Mouse (Mus musculus): Measurements from ENCODE around the gene Rad9b. TPM values are rescaled to one million over a fixed set of nuclear protein-coding genes. Genes with fewer than 3 reads are reported as not detected.

Gene Rad9b
- polyA plus RNA-seq, 2 experiments: 9.7 to 17.3 TPM

- no peaks in the 10 kb centered on the region for H3K9me3 ChIP-seq (ENCODE audit: control insufficient read depth, low read length)
- DNase-seq (ENCODE audit: low spot score) (no peak), ATAC-seq (ENCODE audit: low FRiP score, low read depth) (no peak)
- peaks cover 7% of the 10 kb centered on the region; the same call in 1 of the 2 replicates for H3K4me1 ChIP-seq (ENCODE audit: control insufficient read depth, insufficient read depth, low read length)
- peak overlapping the region; percentile 74 for H3K9ac ChIP-seq (ENCODE audit: low read depth, low read length, severe bottlenecking)
- H3K36me3 ChIP-seq (ENCODE audit: control insufficient read depth, insufficient read depth, low read length): peaks cover 15% of the 10 kb centered on the region; the same call in 1 of the 2 replicates
- 19% methylated on average over 19 of the region's 19 CpGs for WGBS
- TF ChIP-seq POLR2A (IDR thresholded peaks at IDR 0.05; ENCODE audit: borderline replicate concordance, extremely low read depth, insufficient read depth, insufficient read length): no peak
- H3K4me2 ChIP-seq (replicated peaks; ENCODE audit: low read depth, low read length, severe bottlenecking): peak overlapping the region; percentile 67
- H3K27me3 ChIP-seq (ENCODE audit: control insufficient read depth, insufficient read depth, low read length): no peaks in the 10 kb centered on the region
- peak overlapping the region; percentile 79 for H3K4me3 ChIP-seq (replicated peaks; ENCODE audit: low read length)
- H3K27ac ChIP-seq (replicated peaks; ENCODE audit: low read depth, low read length): no peak overlapping the region
Measured at GRCm38 (mm10) chr5:122392227-122393004, 38.4 kb upstream of the Rad9b start.

- peak within 1 kb of the TSS; percentile 50; the same call in 1 of the 2 replicates for H3K27ac ChIP-seq (replicated peaks; ENCODE audit: low read depth, low read length)
- peak within 1 kb of the TSS; percentile 67 for H3K4me2 ChIP-seq (replicated peaks; ENCODE audit: low read depth, low read length, severe bottlenecking)
- H3K9ac ChIP-seq (ENCODE audit: low read depth, low read length, severe bottlenecking): peak within 1 kb of the TSS; percentile 74
- no peaks in the 10 kb centered on the region for H3K27me3 ChIP-seq (ENCODE audit: control insufficient read depth, insufficient read depth, low read length)
- WGBS: under 1% methylated on average over 38 of the region's 39 CpGs
- DNase-seq (ENCODE audit: low spot score): peak; percentile 90
- H3K4me3 ChIP-seq (replicated peaks; ENCODE audit: low read length): peak within 1 kb of the TSS; percentile 79
- ATAC-seq (ENCODE audit: low FRiP score, low read depth): peak; percentile 95
- TF ChIP-seq POLR2A (IDR thresholded peaks at IDR 0.05; ENCODE audit: borderline replicate concordance, extremely low read depth, insufficient read depth, insufficient read length): 0 out of 2 replicates have a peak, but pooled peaks have one; percentile 21
- peaks cover 7% of the 10 kb centered on the region; the same call in 1 of the 2 replicates for H3K4me1 ChIP-seq (ENCODE audit: control insufficient read depth, insufficient read depth, low read length)
- H3K36me3 ChIP-seq (ENCODE audit: control insufficient read depth, insufficient read depth, low read length): peaks cover 8% of the 10 kb centered on the region; the same call in 1 of the 2 replicates
- no peaks in the 10 kb centered on the region for H3K9me3 ChIP-seq (ENCODE audit: control insufficient read depth, low read length)
Measured at GRCm38 (mm10) chr5:122391786-122392180, 37.8 kb upstream of the Rad9b start, which contains the start of gene Arpc3. Gene Arpc3 (plus strand): TSS chr5:122391878.

DNA sequence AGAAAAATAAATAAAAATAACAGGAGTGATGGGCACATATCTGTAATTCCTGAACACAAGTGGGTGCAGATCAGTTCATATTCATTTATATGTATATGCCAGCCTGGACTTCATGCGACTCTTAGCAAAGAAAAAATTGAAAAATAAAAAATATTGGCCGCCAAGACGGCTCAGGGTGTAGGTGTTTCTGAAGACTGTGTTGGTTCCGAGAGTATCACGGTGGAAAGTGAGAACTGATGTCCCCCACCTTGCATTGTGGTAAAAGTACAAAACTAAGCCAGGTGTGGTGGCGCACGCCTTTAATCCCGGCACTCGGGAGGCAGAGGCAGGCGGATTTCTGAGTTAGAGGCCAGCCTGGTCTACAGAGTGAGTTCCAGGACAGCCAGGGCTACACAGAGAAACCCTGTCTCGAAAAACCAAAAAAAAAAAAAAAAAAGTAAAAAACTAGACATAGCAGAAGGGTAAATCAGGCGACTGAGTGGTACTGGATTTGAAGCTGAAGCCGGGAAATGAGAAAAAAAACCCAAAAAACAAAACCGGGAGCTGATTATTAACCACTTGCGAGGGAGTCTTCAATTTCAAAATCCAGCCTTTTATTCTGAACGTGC is 37.2 kb upstream of the Rad9b start:
- ATAC-seq (ENCODE audit: low FRiP score, low read depth) (peak; percentile 55; the same call in 1 of the 2 replicates), DNase-seq (ENCODE audit: low spot score) (no peak)
- Histone ChIP-seq H3K4me3 (replicated peaks; ENCODE audit: low read length) (peak overlapping the region; percentile 79), H3K9me3 (ENCODE audit: control insufficient read depth, low read length) (no peaks in the 10 kb centered on the region), H3K4me2 (replicated peaks; ENCODE audit: low read depth, low read length, severe bottlenecking) (peak overlapping the region; percentile 67; the same call in 1 of the 2 replicates), H3K27me3 (ENCODE audit: control insufficient read depth, insufficient read depth, low read length) (no peaks in the 10 kb centered on the region), H3K4me1 (ENCODE audit: control insufficient read depth, insufficient read depth, low read length) (peaks cover 7% of the 10 kb centered on the region; the same call in 1 of the 2 replicates), H3K9ac (ENCODE audit: low read depth, low read length, severe bottlenecking) (no peak overlapping the region), H3K27ac (replicated peaks; ENCODE audit: low read depth, low read length) (no peak overlapping the region), H3K36me3 (ENCODE audit: control insufficient read depth, insufficient read depth, low read length) (0 out of 2 replicates have a peak, but pooled peaks cover 3% of the 10 kb centered on the region)
- 52% methylated on average over 15 of the region's 16 CpGs for WGBS
- no peak for TF ChIP-seq POLR2A (IDR thresholded peaks at IDR 0.05; ENCODE audit: borderline replicate concordance, extremely low read depth, insufficient read depth, insufficient read length)

GRCm38 (mm10) chr5:122390671-122391070 is 36.6 kb upstream of the Rad9b start:
- H3K9ac ChIP-seq (ENCODE audit: low read depth, low read length, severe bottlenecking): no peak overlapping the region
- peaks cover 7% of the 10 kb centered on the region; the same call in 1 of the 2 replicates for H3K4me1 ChIP-seq (ENCODE audit: control insufficient read depth, insufficient read depth, low read length)
- ATAC-seq (ENCODE audit: low FRiP score, low read depth) (no peak), DNase-seq (ENCODE audit: low spot score) (no peak)
- no peak for TF ChIP-seq POLR2A (IDR thresholded peaks at IDR 0.05; ENCODE audit: borderline replicate concordance, extremely low read depth, insufficient read depth, insufficient read length)
- H3K36me3 ChIP-seq (ENCODE audit: control insufficient read depth, insufficient read depth, low read length): 0 out of 2 replicates have a peak, but pooled peaks cover 3% of the 10 kb centered on the region
- no peaks in the 10 kb centered on the region for H3K27me3 ChIP-seq (ENCODE audit: control insufficient read depth, insufficient read depth, low read length)
- H3K4me2 ChIP-seq (replicated peaks; ENCODE audit: low read depth, low read length, severe bottlenecking): no peak overlapping the region
- no peak overlapping the region for H3K27ac ChIP-seq (replicated peaks; ENCODE audit: low read depth, low read length)
- no peaks in the 10 kb centered on the region for H3K9me3 ChIP-seq (ENCODE audit: control insufficient read depth, low read length)
- no peak overlapping the region for H3K4me3 ChIP-seq (replicated peaks; ENCODE audit: low read length)

DNA sequence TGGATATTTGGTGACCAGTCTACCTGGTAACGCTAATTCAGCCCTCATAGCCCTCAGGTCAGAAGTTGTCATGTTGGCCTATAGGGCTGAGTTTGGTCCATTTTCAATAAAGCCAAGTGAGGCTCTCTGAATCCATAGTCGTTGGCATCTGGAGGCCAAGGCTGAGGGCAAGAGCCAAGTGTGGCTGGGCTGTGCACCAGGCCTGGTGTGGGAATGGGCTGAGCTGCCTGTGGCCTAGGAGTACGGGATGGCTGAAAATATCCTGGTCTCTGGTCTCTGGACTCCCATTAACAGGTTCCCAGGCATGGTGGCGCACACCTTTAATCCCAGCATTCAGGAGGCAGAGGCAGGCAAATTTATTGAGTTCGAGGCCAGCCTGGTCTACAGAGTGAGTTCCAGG is 36.0 kb upstream of the Rad9b start:
- no peak overlapping the region for H3K27ac ChIP-seq (replicated peaks; ENCODE audit: low read depth, low read length)
- WGBS: 88% methylated on average over 5 of the region's 5 CpGs
- H3K9me3 ChIP-seq (ENCODE audit: control insufficient read depth, low read length): no peaks in the 10 kb centered on the region
- 0 out of 2 replicates have a peak, but pooled peaks cover 3% of the 10 kb centered on the region for H3K36me3 ChIP-seq (ENCODE audit: control insufficient read depth, insufficient read depth, low read length)
- H3K9ac ChIP-seq (ENCODE audit: low read depth, low read length, severe bottlenecking): no peak overlapping the region
- H3K4me2 ChIP-seq (replicated peaks; ENCODE audit: low read depth, low read length, severe bottlenecking): no peak overlapping the region
- H3K4me1 ChIP-seq (ENCODE audit: control insufficient read depth, insufficient read depth, low read length): peaks cover 7% of the 10 kb centered on the region; the same call in 1 of the 2 replicates
- no peak overlapping the region for H3K4me3 ChIP-seq (replicated peaks; ENCODE audit: low read length)
- no peak for TF ChIP-seq POLR2A (IDR thresholded peaks at IDR 0.05; ENCODE audit: borderline replicate concordance, extremely low read depth, insufficient read depth, insufficient read length)
- DNase-seq (ENCODE audit: low spot score): no peak
- H3K27me3 ChIP-seq (ENCODE audit: control insufficient read depth, insufficient read depth, low read length): no peaks in the 10 kb centered on the region
- no peak for ATAC-seq (ENCODE audit: low FRiP score, low read depth)

Measured in limb, embryonic 14.5 days (tissue).